Mouse (Mus musculus) olfactory bulb, adult 2 months (tissue): ENCODE data around the gene Zc3h18.

ENCODE experiments used
- CTCF ChIP-seq: fragments of 200-500 bp; IDR thresholded peaks from 2 replicates; pipeline ENCODE4 v1.5.1; 2012; ENCODE audit warnings: low read depth, mild to moderate bottlenecking, low read length, moderate library complexity; ENCODE audit not compliant: insufficient read depth
- POLR2A ChIP-seq: fragments of 200-500 bp; IDR thresholded peaks from 2 replicates; pipeline ENCODE4 v1.6.1; 2012; ENCODE audit warnings: mild to moderate bottlenecking, low read depth, low read length, moderate library complexity; ENCODE audit not compliant: insufficient read depth

DNA sequence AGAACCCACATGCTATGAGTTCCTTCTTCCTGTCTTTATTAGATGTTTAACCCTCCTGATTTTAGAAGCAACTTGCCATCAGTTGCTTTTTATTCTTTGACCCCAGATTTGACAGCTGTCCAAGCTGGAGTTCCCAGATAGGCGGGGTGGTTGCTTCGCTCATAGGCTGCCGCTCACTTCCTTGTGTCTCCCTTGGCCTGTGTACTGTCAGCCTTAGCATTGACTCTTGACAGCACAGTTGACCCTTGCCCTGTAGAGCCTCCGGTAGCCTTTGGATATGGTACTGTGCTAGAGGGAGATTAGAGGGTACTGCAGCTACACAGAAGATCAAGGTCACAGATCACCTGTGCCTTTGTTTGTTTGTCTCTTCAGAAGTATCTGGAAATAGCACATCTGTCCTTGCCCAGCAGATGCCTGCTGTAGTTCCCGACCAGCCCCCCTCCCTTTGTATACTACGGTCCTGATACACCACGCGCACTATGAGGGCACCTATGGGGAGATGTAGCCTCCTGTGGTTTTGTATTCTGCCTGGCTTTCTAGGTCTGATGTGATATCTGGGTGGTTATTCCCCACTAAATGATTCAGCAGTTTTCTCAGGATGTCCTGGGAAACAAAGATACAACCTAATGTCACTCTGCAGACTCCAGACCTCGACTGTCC lies 28.9 kb downstream of the Zc3h18 start:
- TF ChIP-seq CTCF (no peak), POLR2A (no peak)
